Mouse (Mus musculus) telencephalon, adult 2 months (tissue): Measurements from ENCODE around the gene Nhej1.

Experiments
- DNase-seq: peaks from one replicate; pipeline ENCODE4 v3.0.0-alpha.2; 2011; ENCODE audit warnings: low read depth, low spot score

Nhej1 gene

GRCm38 (mm10) chr1:74977001-74977400, 148.0 kb downstream of the Nhej1 start:
- no peak for DNase-seq

GRCm38 (mm10) chr1:74975936-74976335, 149.1 kb downstream of the Nhej1 start:
- DNase-seq, result no peak

GRCm38 (mm10) chr1:74973590-74973989, 151.4 kb downstream of the Nhej1 start:
- DNase-seq, result no peak

- no peak for DNase-seq
These were observed 153.5 kb downstream of the Nhej1 start for GRCm38 (mm10) chr1:74971353-74972050.

- no peak for DNase-seq
These were observed 156.9 kb downstream of the Nhej1 start for GRCm38 (mm10) chr1:74967962-74968580.

- DNase-seq, result peak; percentile 33
These were observed 160.3 kb downstream of the Nhej1 start for GRCm38 (mm10) chr1:74964494-74965215.

GRCm38 (mm10) chr1:74962853-74963227, 162.2 kb downstream of the Nhej1 start:
- DNase-seq, result no peak

GRCm38 (mm10) chr1:74962126-74962852, 162.7 kb downstream of the Nhej1 start:
- DNase-seq, result no peak

GRCm38 (mm10) chr1:74961722-74962121, 163.3 kb downstream of the Nhej1 start:
- no peak for DNase-seq

GRCm38 (mm10) chr1:74960059-74960458, 164.9 kb downstream of the Nhej1 start:
- no peak for DNase-seq

GRCm38 (mm10) chr1:74951556-74952210, 173.3 kb downstream of the Nhej1 start, which contains the start of gene Ihh:
Ihh (minus strand) TSS chr1:74951672.
- no peak for DNase-seq

GRCm38 (mm10) chr1:74950576-74951490, 174.2 kb downstream of the Nhej1 start:
- no peak for DNase-seq

- DNase-seq, result no peak
These were observed 174.9 kb downstream of the Nhej1 start for GRCm38 (mm10) chr1:74950066-74950465.

GRCm38 (mm10) chr1:74949666-74950050, 175.3 kb downstream of the Nhej1 start:
- DNase-seq, result no peak

- DNase-seq, result no peak
These were observed 176.0 kb downstream of the Nhej1 start for GRCm38 (mm10) chr1:74948784-74949665.

- DNase-seq, result no peak
These were observed 176.9 kb downstream of the Nhej1 start for GRCm38 (mm10) chr1:74947986-74948670.

- DNase-seq, result no peak
These were observed 183.2 kb downstream of the Nhej1 start for GRCm38 (mm10) chr1:74941651-74942360.

GRCm38 (mm10) chr1:74939762-74940161, 185.2 kb downstream of the Nhej1 start:
- no peak for DNase-seq
